Mouse (Mus musculus) frontal cortex, adult 2 months (tissue): ENCODE data around the gene 3110082I17Rik. TPM values are rescaled to one million over a fixed set of nuclear protein-coding genes. Genes with fewer than 3 reads are reported as not detected.

Source experiments
- DNase-seq, 2 experiments: peaks; one replicate each; pipeline ENCODE4 v3.0.0; 2022; ENCODE audit warnings: low spot score in 1 of 2; ENCODE audit errors: extremely low spot score in 1 of 2
- polyA plus RNA-seq: library from polyadenylated mRNA; depleted of rRNA; stranded (reverse); fragments of >200 nt; gene quantifications from 2 replicates; pipeline ENCODE4 v1.2.3, GENCODE M21; 2012

Gene 3110082I17Rik
- polyA plus RNA-seq, 1 experiment, result 14.7 TPM

GRCm38 (mm10) chr5:139455166-139455565, 5.2 kb downstream of the 3110082I17Rik start:
- peak; percentile 42 to 66 for DNase-seq

GRCm38 (mm10) chr5:139453031-139453430, 7.3 kb downstream of the 3110082I17Rik start:
- no peak for DNase-seq

- DNase-seq, result no peak
These were observed 10.4 kb downstream of the 3110082I17Rik start for GRCm38 (mm10) chr5:139449926-139450325.

GRCm38 (mm10) chr5:139449161-139449791, 11.1 kb downstream of the 3110082I17Rik start:
- DNase-seq, result no peak

- no peak for DNase-seq
These were observed 12.3 kb downstream of the 3110082I17Rik start for GRCm38 (mm10) chr5:139448025-139448424.

- no peak for DNase-seq
These were observed 15.1 kb downstream of the 3110082I17Rik start for GRCm38 (mm10) chr5:139445258-139445657.

GRCm38 (mm10) chr5:139442962-139443361, 17.4 kb downstream of the 3110082I17Rik start:
- DNase-seq, result no peak

- DNase-seq, result no peak
These were observed 17.9 kb downstream of the 3110082I17Rik start for GRCm38 (mm10) chr5:139442428-139442827.

- no peak for DNase-seq
These were observed 18.7 kb downstream of the 3110082I17Rik start for GRCm38 (mm10) chr5:139441726-139442018.

GRCm38 (mm10) chr5:139440926-139441725, 19.2 kb downstream of the 3110082I17Rik start:
- DNase-seq, result no peak

GRCm38 (mm10) chr5:139440451-139440850, 19.9 kb downstream of the 3110082I17Rik start:
- no peak for DNase-seq

GRCm38 (mm10) chr5:139438440-139438839, 21.9 kb downstream of the 3110082I17Rik start:
- DNase-seq, result no peak

GRCm38 (mm10) chr5:139437769-139438168, 22.6 kb downstream of the 3110082I17Rik start:
- DNase-seq, result no peak

GRCm38 (mm10) chr5:139434940-139435339, 25.4 kb downstream of the 3110082I17Rik start:
- DNase-seq, result peak; percentile 80 to 82

GRCm38 (mm10) chr5:139433842-139434568, 26.3 kb downstream of the 3110082I17Rik start:
- DNase-seq, result no peak

- DNase-seq, result no peak
These were observed 27.4 kb downstream of the 3110082I17Rik start for GRCm38 (mm10) chr5:139432747-139433508.

GRCm38 (mm10) chr5:139432333-139432732, 28.0 kb downstream of the 3110082I17Rik start:
- DNase-seq, result no peak

GRCm38 (mm10) chr5:139429818-139430341, 30.4 kb downstream of the 3110082I17Rik start:
- no peak for DNase-seq

- no peak for DNase-seq
These were observed 32.3 kb downstream of the 3110082I17Rik start for GRCm38 (mm10) chr5:139427989-139428388.

GRCm38 (mm10) chr5:139427001-139427400, 33.3 kb downstream of the 3110082I17Rik start:
- no peak for DNase-seq
